Mouse (Mus musculus) liver, embryonic 14.5 days (tissue): ENCODE measurements around the gene Tlx2. TPM values are rescaled to one million over a fixed set of nuclear protein-coding genes. Genes with fewer than 3 reads are reported as not detected.
A peak's percentile ranks its signal among the peaks of the same experiment; 100 is the strongest.

Source experiments
- ATAC-seq: fragments of 200-750 bp; cut with Nextera tagmentation; 2 replicates; pipeline ENCODE4 v1.8.0; 2017; ENCODE audit warnings: moderate number of reproducible peaks, mild to moderate bottlenecking, moderate library complexity; ENCODE audit not compliant: insufficient read depth
- DNase-seq, 3 experiments: peaks; one replicate each; pipeline ENCODE4 v3.0.0-alpha.2; 2012 to 2013; ENCODE audit warnings: low read depth in 3 of 3, low spot score in 3 of 3
- H3K27ac ChIP-seq: fragments of 300-500 bp; sonication (generic); 2 replicates; pipeline ENCODE4 v1.5.1; 2014; ENCODE audit warnings: moderate library complexity, mild to moderate bottlenecking, control low read depth, inconsistent platforms
- H3K27me3 ChIP-seq: fragments of 300-500 bp; sonication (generic); 2 replicates; pipeline ENCODE4 v1.6.1; 2014; ENCODE audit warnings: mild to moderate bottlenecking, low read length, moderate library complexity; ENCODE audit not compliant: control insufficient read depth, insufficient read depth
- H3K36me3 ChIP-seq: fragments of 300-500 bp; sonication (generic); replicated peaks from 2 replicates; pipeline ENCODE4 v1.6.1; 2014; ENCODE audit warnings: low read depth; ENCODE audit not compliant: control insufficient read depth, insufficient read depth
- H3K4me1 ChIP-seq, 2 experiments: fragments of 200-500 bp in 1 of 2; fragments of 300-500 bp in 1 of 2; sonication (generic) in 1 of 2; replicated peaks; 2 replicates each; pipeline ENCODE4 v1.6.1; 2012 to 2014; ENCODE audit warnings: antibody characterized with exemption in 1 of 2, inconsistent platforms in 1 of 2, low read length in 1 of 2; ENCODE audit not compliant: control insufficient read depth in 2 of 2, insufficient read depth in 2 of 2
- H3K4me2 ChIP-seq: fragments of 300-500 bp; sonication (generic); 2 replicates; pipeline ENCODE4 v1.6.1; 2014; ENCODE audit warnings: low read depth, mild to moderate bottlenecking, control low read depth, moderate library complexity
- H3K4me3 ChIP-seq, 2 experiments: fragments of 200-500 bp in 1 of 2; fragments of 300-500 bp in 1 of 2; sonication (generic) in 1 of 2; 2 replicates each; pipeline ENCODE4 v1.5.1; 2012 to 2014; ENCODE audit warnings: low read depth in 2 of 2, low read length in 2 of 2, mild to moderate bottlenecking in 2 of 2, control low read depth in 1 of 2, inconsistent platforms in 1 of 2, moderate library complexity in 1 of 2; ENCODE audit not compliant: insufficient read depth in 1 of 2
- H3K9ac ChIP-seq: fragments of 300-500 bp; sonication (generic); replicated peaks from 2 replicates; pipeline ENCODE4 v1.6.1; 2014; ENCODE audit warnings: mild to moderate bottlenecking, control low read depth, moderate library complexity
- H3K9me3 ChIP-seq: fragments of 300-500 bp; sonication (generic); 2 replicates; pipeline ENCODE4 v1.6.1; 2016; ENCODE audit warnings: low read length, mixed read lengths; ENCODE audit not compliant: control insufficient read depth
- CTCF ChIP-seq: IDR thresholded peaks from 2 replicates; pipeline ENCODE4 v1.5.1; 2016; ENCODE audit warnings: antibody characterized with exemption, low read depth, control low read depth
- EP300 ChIP-seq: IDR thresholded peaks from 2 replicates; pipeline ENCODE4 v1.6.1; 2016; ENCODE audit warnings: antibody characterized with exemption, low read depth
- WGBS: fragments of 180-500 bp; shearing (Covaris S2); extraction: QIAGEN DNeasy Blood & Tissue Kit; methylation state at CpG from one replicate; pipeline ENCODE4 v1.1.7; 2014; ENCODE audit not compliant: insufficient replicate concordance; 5-methylcytosine and 5-hydroxymethylcytosine counted together
- polyA plus RNA-seq, 2 experiments: library from polyadenylated mRNA; depleted of rRNA in 1 of 2; stranded (reverse) in 1 of 2; unstranded in 1 of 2; fragments of >200 nt; fragmentation: Nextera tagmentation in 1 of 2; extraction: Ambion mirVana in 1 of 2; gene quantifications; 2 replicates each; pipeline versions ENCODE4 v1.2.1 to v1.2.3; 2012 to 2014

Gene Tlx2
- polyA plus RNA-seq, 2 experiments = not detected

GRCm38 (mm10) chr6:83117165-83117438 is 47.0 kb upstream of the Tlx2 start:
- no peak for ATAC-seq
- no peak for DNase-seq
- 76% methylated on average over 4 of the region's 4 CpGs for WGBS
- Histone ChIP-seq H3K27ac (no peak overlapping the region), H3K9me3 (no peaks in the 10 kb centered on the region), H3K36me3 (peaks cover 4% of the 10 kb centered on the region), H3K4me2 (peak overlapping the region; percentile 95; the same call in 1 of the 2 replicates), H3K9ac (no peak overlapping the region), H3K27me3 (no peaks in the 10 kb centered on the region), H3K4me3 (no peak overlapping the region), H3K4me1 (peaks cover 17 to 20% of the 10 kb centered on the region in 2 experiments)
- no peak for TF ChIP-seq EP300
- TF ChIP-seq CTCF = no peak

GRCm38 (mm10) chr6:83116373-83117164 is 46.5 kb upstream of the Tlx2 start:
- peak overlapping the region; percentile 65 for H3K27ac ChIP-seq

GRCm38 (mm10) chr6:83115682-83116372 is 45.7 kb upstream of the Tlx2 start:
- Histone ChIP-seq H3K9ac (peak overlapping the region; percentile 72), H3K27ac (peak overlapping the region; percentile 65), H3K27me3 (no peaks in the 10 kb centered on the region), H3K9me3 (no peaks in the 10 kb centered on the region), H3K36me3 (peaks cover 6% of the 10 kb centered on the region), H3K4me1 (peaks cover 18 to 23% of the 10 kb centered on the region in 2 experiments), H3K4me3 (peak overlapping the region; percentile 82 to 84), H3K4me2 (peak overlapping the region; percentile 95)
- TF ChIP-seq EP300 (no peak), CTCF (0 out of 2 replicates have a peak, but pooled peaks have one; percentile 2)
- no peak for DNase-seq
- under 1% methylated on average over 38 of the region's 48 CpGs for WGBS
- ATAC-seq = peak; percentile 56; the same call in 1 of the 2 replicates

More at GRCm38 (mm10) chr6:83116373-83117164, 46.5 kb upstream of the Tlx2 start:
- Histone ChIP-seq H3K4me3 (peak overlapping the region; percentile 82 to 84), H3K9me3 (no peaks in the 10 kb centered on the region), H3K4me2 (peak overlapping the region; percentile 95), H3K9ac (peak overlapping the region; percentile 72), H3K4me1 (peaks cover 17 to 20% of the 10 kb centered on the region in 2 experiments), H3K36me3 (peaks cover 4% of the 10 kb centered on the region), H3K27me3 (no peaks in the 10 kb centered on the region)
- DNase-seq (no peak), ATAC-seq (no peak)
- TF ChIP-seq CTCF (no peak), EP300 (no peak)
- WGBS = 68% methylated on average over 11 of the region's 11 CpGs

- TF ChIP-seq EP300 (no peak), CTCF (peak; percentile 41)
- peaks cover 7% of the 10 kb centered on the region for H3K36me3 ChIP-seq
- H3K4me1 ChIP-seq = peaks cover 17 to 24% of the 10 kb centered on the region in 2 experiments
- DNase-seq = peak; percentile 80 to 84 (median 81)
- peak within 1 kb of the TSS; percentile 72 for H3K9ac ChIP-seq
- H3K9me3 ChIP-seq = no peaks in the 10 kb centered on the region
- WGBS = under 1% methylated on average over 53 of the region's 58 CpGs
- peak within 1 kb of the TSS; percentile 82 to 84 for H3K4me3 ChIP-seq
- H3K27me3 ChIP-seq = no peaks in the 10 kb centered on the region
- ATAC-seq = peak; percentile 90
- peak within 1 kb of the TSS; percentile 72 for H3K27ac ChIP-seq
- peak within 1 kb of the TSS; percentile 95 for H3K4me2 ChIP-seq
These were observed 45.0 kb upstream of the Tlx2 start, which contains the start of gene Mogs for GRCm38 (mm10) chr6:83115011-83115671. Gene Mogs (plus strand): TSS chr6:83115496.
